Mouse (Mus musculus) CD4-positive, CD25-positive, alpha-beta regulatory T cell, adult 4 months (primary cell): Measurements from ENCODE around the gene Ccser1. TPM values are rescaled to one million over a fixed set of nuclear protein-coding genes. Genes with fewer than 3 reads are reported as not detected.

Experiments used
- ATAC-seq: one replicate; pipeline ENCODE4 v1.8.0; 2017
- polyA plus RNA-seq, 2 experiments: library from polyadenylated mRNA; unstranded; fragments of 100-300 nt; shearing (Covaris generic); gene quantifications; one replicate each; pipeline ENCODE4 v1.2.1; 2017

Gene Ccser1
- polyA plus RNA-seq, 2 experiments from 2014 or later = 0.28 TPM; not detected in 1

DNA sequence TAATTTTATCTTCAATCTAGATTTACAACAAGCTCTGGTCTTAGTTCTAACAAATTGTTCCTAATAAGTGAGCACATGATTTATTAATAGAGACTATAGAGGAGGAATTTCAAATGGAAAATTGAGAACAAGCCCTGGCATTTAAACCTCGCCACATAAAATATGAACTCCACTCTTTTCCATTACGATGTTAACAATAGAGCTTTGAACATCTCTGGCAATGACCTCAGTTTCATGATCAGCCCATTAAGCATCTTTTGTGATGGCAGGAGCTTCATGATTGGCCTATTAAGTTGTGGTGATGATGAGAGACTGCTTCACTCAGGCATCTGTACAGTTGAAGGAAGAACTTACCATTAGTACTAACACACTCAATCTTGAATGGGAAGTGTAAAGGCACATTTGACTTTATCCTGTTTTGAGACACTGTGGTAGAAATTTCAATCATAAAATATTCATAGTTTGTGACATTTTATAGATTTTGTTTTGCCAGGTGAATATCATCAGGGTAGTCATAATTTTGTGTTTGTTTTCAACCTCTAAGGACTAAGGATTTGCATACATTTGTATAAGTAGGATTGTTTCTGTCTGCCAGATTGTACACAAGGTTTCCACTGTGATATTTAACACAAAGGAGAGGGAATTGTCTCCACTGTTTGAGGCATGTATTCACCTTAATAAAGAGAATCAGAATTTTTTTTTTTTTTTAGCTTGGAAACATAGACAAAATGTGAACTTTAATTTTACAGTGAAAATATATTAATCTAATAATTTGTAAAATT, 291.4 kb downstream of the Ccser1 start:
- ATAC-seq = no peak

DNA sequence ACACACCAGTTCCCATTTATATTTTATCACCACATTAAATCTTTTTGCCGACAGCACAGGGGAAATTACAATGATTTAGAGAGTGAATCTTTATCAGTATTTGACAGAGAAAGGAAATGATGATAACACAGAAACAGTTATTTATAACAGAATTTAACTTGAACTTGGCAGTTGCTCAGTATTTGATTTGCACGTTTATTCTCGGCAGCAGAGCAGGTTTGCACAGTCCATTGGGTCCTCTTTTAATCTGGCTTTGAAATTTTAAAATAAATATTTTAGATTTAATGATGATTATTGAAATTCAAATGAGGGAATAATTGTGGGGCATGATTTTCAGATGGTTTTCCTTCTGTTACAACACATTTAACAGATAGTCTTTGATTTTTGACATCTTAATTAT, 305.2 kb downstream of the Ccser1 start:
- no peak for ATAC-seq

DNA sequence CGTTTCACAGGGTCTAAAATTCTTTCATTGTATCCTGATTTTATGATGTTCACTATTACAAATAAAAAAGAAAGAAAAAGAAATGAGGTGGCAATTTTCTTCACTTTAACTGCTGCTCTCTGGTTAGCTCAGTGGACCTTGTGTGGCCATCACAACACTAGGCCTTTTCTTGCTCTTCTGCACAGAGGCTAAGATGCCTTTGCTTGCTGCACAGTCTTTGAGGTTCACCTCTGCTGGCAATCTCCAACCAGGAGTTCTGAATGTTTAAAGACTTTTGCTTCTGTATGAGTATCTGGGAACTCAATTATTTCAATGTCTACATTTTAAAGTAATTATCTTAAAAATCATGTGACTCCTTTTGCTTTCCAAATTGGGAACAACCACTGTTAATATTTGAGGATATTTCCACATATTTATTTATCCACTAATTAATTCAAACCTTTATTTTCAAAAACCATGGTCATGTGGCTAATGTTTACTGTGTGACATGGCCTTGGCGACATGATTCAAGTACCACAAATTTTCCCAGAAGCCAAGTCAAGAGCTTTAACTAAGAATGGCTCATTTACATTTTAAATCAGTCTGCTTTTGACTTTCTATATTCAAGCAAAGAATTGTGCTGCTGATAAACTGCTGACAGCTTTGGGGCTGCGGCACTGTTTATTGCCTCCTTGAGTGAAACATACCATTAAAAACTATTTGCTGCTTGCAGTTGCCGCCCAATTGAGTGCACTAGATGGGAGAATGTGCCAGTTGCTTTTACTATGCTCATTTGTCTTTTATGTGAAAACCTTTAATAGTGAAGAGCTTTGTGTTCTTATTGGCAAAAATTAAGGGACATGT, 312.1 kb downstream of the Ccser1 start:
- no peak for ATAC-seq

DNA sequence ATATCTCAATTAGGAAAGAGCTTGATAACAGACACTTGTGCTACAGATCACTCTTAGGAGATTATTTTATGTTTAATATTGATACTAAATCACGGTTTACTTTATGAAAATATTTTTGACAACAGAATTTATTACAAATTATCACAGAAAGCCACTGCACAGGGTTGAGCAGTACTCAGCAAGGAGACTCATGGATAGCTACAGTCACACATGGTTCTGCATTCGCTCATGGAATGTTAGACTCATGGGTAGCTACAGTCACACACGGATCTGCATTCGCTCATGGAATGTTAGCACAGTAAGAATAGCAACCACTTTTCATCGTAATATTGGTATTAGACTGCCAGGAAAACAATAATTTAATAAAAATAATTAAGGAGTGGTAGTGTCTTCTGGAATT, 313.3 kb downstream of the Ccser1 start:
- ATAC-seq = no peak

DNA sequence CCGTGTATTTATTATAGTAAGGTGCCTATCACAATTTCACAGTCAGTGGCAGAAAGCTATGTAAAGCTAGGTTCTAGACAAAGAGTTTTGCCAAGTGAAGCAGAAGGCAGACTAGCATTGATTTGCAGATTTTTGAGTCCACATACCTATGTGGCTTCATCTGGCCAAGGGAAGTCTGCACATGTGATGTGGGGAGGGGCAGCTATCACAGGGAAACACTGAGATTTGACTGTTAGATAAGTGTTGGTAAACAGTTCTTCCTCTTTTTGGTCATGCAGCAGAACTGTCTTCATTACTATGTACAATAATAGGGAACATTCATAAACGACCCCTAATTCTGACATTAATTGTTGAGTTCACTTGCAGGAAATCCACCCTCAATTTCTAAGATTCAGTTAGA, 335.2 kb downstream of the Ccser1 start:
- no peak for ATAC-seq

DNA sequence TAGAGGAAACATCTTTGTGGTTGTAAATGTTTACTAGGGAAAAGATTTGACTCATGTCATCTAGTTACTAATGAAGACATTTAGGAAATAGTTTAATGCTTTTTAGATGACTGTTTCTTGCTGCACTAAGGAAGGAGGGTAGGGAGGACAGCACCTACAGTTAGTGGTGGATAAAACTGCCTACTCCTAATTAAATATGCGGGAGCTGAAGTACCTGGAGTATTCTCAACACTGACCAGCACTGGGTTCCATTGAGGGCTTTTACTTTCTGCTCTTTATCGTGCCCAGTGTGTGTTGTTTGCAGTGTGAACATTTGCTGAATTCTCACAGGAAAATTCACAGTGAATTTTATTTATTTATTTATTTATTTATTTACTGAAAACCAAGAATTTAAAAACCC, 341.5 kb downstream of the Ccser1 start:
- no peak for ATAC-seq

GRCm38 (mm10) chr6:61522108-61522507, 342.0 kb downstream of the Ccser1 start:
- ATAC-seq = no peak

GRCm38 (mm10) chr6:61523748-61524493, 343.8 kb downstream of the Ccser1 start:
- no peak for ATAC-seq

- ATAC-seq = no peak
Observed at GRCm38 (mm10) chr6:61540732-61541131, 360.6 kb downstream of the Ccser1 start.

DNA sequence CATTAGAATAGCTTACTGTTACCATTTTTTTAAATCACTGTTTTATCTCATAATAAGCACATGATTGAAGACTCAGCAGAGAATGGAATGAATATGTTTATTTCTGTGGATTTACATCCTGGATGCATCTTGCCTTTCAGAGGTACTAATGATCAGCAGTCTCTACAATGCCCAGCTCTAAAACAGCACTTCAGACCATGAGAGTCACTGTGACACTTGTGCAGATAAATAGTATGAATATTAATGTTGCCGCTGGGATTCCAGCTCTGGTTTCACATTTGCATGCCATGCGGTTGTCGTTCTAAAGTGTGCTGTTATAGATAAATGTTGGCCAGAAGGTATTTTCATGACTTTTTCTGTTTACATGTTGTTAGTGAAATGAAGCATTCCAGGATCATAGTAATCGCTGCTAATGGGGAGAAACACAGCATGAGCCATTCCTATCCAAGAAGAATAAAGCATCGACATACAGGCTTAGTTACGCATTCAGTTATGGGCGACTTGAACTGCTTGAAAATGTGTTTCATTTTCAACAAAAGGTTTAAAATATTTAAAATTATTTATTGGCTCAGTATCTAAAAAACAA, 363.4 kb downstream of the Ccser1 start:
- no peak for ATAC-seq

GRCm38 (mm10) chr6:61567551-61567950, 387.4 kb downstream of the Ccser1 start:
- ATAC-seq = no peak

DNA sequence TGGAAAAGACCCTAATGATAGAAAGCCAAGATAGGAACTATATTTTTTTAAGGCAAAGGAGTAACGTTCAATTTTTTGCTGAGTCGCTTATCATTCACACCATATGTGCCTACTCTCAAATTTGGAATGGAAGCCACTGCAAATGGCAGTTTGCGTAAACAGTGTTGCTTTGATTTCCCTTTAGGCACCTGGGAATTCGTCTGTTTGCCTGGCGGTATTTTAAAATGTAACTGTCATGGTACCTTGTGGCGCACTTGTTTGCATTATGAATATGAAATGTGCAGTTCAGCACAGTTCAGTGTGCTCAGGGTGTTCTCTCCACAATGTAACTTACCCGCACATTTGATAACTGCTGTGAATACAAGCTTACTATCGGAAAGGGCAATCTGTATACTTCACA, 387.8 kb downstream of the Ccser1 start:
- no peak for ATAC-seq

DNA sequence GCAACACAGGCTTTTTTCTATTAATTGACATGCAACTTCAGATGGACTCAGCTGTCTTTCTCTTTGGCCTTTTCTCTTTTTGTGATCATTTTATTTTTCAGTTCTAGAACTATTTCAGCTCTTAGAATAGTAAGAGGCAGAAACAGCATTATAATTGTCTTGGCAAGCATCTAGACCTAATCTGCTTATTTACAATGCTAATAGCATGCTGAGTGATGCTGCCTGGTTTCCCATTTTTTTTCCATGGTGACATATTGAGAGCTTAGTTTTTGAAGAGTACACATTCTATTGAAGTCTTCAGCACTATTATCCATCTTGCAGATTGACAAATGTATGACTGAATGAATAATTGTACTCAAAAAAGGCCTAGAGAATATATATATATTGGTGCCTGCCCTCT, 401.6 kb downstream of the Ccser1 start:
- ATAC-seq = no peak

DNA sequence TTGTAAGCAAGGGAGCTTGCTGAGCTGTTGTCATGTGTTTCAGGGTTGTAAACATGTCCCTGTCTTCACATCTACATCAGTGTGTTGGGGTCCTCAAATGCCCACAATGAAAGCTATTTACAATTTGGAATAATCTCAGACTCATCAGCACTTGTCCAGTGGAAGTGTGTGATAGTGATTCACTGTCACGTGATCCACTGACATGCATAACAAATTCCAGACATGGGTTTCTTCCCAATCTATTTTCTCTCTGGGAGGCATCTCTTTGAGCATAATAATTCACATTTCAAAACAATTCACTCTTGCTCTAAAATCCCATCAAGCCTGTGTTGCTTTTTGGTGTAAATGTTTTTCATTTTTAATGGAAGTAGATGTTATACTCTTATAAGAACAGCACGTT, 408.9 kb downstream of the Ccser1 start:
- ATAC-seq = no peak

- ATAC-seq = no peak
Observed at GRCm38 (mm10) chr6:61601911-61602310, 421.8 kb downstream of the Ccser1 start.

DNA sequence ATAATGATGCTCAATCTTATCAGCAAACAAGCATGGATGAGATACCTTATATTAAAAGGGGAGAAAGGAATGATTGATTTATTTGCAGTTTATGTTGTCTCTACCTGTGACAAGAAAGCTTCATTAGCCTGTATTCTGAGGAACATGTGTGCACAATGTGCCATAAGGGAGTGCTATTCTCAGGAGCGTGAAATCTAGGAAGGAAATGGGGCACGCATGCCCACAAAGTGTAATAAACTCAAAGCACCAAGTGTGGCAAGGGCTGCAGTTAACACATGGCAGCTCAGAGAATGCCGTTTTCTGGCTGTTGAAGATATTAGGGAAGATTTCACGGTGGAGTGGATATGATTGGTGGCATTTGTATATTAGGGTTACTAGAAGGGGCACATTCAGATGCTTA, 434.8 kb downstream of the Ccser1 start:
- ATAC-seq = no peak

GRCm38 (mm10) chr6:61621707-61622106, 441.6 kb downstream of the Ccser1 start:
- no peak for ATAC-seq

GRCm38 (mm10) chr6:61661414-61661813, 481.3 kb downstream of the Ccser1 start:
- ATAC-seq = no peak

- no peak for ATAC-seq
Observed at GRCm38 (mm10) chr6:61664572-61664971, 484.4 kb downstream of the Ccser1 start.

GRCm38 (mm10) chr6:61687002-61687401, 506.9 kb downstream of the Ccser1 start:
- ATAC-seq = no peak

DNA sequence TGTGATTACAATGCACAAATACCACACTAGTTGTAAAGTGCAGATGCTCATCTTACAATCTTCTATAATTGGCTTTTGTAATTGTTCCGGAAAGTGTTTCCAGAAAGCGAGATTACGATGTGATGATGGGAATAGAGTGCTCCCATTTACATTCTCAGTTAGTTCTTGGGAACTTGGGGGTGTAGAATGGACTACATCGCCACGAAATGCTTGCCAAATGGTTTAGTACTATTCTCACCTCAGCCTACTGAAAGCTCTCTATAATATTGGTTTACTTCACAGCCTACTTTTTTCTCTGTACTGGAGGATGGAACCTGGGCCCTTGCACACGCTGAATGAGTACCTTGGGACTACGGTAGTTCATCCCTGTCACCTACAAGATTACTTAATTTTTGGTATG, 522.9 kb downstream of the Ccser1 start:
- no peak for ATAC-seq

DNA sequence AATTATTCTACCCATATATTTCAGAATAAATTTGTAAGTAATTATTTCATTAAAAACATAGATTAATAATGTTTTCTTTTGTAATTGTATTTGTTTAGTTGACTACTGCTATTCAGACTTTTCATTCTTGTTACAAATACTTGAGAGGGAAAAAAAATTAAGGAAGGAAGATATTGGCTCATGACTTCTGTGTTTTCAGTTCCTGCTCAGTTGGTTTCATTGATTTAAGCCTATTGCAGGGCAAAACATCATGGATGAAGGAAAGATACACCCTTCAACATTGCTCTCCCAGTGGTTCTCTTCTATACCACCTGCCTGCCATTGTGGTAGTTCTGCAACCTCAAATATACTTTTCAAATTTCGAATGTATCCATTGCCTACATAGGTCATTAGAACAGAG, 541.1 kb downstream of the Ccser1 start:
- no peak for ATAC-seq

- ATAC-seq = no peak
Observed at GRCm38 (mm10) chr6:61729065-61729464, 548.9 kb downstream of the Ccser1 start.
